Mouse (Mus musculus): ENCODE results near the gene Tstd3. TPM values are rescaled to one million over a fixed set of nuclear protein-coding genes. Genes with fewer than 3 reads are reported as not detected.

Tstd3 gene
- polyA plus RNA-seq, 1 experiment from 2014 or later, result 14.3 TPM

DNA sequence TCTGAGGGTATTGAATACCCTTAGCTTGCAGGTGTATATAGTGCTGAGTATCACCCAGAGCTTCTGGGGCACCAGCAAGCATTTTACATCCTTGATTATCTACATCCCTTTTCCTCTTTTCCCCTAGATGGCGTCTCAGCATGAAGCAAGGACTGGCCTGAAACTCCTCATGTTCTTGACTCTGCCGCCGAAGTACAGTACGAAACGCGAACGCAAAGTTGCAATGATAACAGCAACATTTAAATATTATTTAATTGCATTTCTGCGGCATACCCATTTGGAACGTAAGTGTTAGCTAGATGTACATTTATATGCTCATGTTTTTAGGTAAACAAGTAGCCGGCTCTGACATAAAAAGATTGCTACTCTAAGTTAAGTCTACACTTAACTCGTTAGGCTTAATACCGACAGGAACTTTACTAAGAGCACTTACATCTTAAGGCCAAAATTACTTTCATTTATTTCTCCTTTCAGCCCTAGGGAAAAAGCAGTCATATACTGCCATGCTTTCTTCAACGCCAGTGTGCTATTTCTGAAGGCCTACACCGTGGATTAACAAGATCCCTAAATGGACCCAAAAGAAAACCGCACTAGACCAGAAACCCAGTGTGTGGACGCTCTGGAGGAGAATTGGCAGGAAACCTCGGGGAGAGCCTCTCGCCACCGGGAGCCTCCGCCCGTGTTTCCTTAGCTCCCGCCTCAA is 39.9 kb downstream of the Tstd3 start:
- peak; percentile 61 for DNase-seq (ENCODE audit: low spot score)
- Histone ChIP-seq H3K9ac (ENCODE audit: low read length) (peak overlapping the region; percentile 81), H3K27me3 (replicated peaks; ENCODE audit: control insufficient read depth, insufficient read depth, low read length) (no peaks in the 10 kb centered on the region), H3K4me3 (ENCODE audit: low read depth, low read length) (peak overlapping the region; percentile 87), H3K27ac (ENCODE audit: low read depth) (peak overlapping the region; percentile 60), H3K36me3 (ENCODE audit: control insufficient read depth, insufficient read depth, low read length) (no peaks in the 10 kb centered on the region), H3K9me3 (ENCODE audit: control insufficient read depth, low read length) (no peaks in the 10 kb centered on the region), H3K4me2 (ENCODE audit: low read length) (peak overlapping the region; percentile 82), H3K4me1 (replicated peaks; ENCODE audit: control insufficient read depth, insufficient read depth, low read length) (peaks cover 6% of the 10 kb centered on the region)
- peak; percentile 40 for ATAC-seq (replicated peaks; ENCODE audit: low FRiP score, low TSS enrichment, low read depth)
- WGBS, result 1% methylated on average over 22 of the region's 22 CpGs

DNA sequence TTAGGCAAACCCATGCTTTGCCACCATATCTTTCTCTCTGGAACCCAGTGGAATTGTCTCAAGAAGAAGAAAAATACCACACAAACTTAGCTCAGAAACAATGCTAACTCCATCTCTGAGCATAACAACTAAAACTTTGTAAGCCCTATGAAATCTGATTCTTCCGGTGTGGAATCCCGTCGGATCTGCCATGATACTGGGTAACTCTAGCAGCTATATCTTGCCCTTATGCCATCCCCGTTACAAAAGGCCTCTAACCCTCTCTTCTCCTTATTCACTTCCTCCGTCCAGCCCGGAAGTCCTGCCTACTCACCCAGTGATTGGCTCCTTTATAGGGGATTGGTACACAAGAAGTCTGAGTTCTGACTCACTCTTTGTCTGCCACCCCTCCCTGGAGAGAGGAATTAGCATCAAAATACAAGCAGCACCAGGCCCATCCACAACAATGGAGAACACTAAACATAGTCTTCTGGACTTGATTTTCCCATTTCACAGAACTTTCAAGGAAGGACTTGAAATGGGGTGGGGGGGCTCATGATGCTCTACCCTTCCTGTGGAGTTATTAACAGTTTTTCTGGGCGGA is 44.2 kb downstream of the Tstd3 start:
- H3K9ac ChIP-seq (ENCODE audit: low read length), result no peak overlapping the region
- H3K9me3 ChIP-seq (ENCODE audit: control insufficient read depth, low read length), result no peaks in the 10 kb centered on the region
- H3K27me3 ChIP-seq (replicated peaks; ENCODE audit: control insufficient read depth, insufficient read depth, low read length), result no peaks in the 10 kb centered on the region
- WGBS, result 62% methylated on average over 7 of the region's 7 CpGs
- DNase-seq (ENCODE audit: low spot score) (no peak), ATAC-seq (replicated peaks; ENCODE audit: low FRiP score, low TSS enrichment, low read depth) (no peak)
- H3K27ac ChIP-seq (ENCODE audit: low read depth), result no peak overlapping the region
- no peaks in the 10 kb centered on the region for H3K36me3 ChIP-seq (ENCODE audit: control insufficient read depth, insufficient read depth, low read length)
- no peaks in the 10 kb centered on the region for H3K4me1 ChIP-seq (replicated peaks; ENCODE audit: control insufficient read depth, insufficient read depth, low read length)
- H3K4me3 ChIP-seq (ENCODE audit: low read depth, low read length), result no peak overlapping the region
- no peak overlapping the region for H3K4me2 ChIP-seq (ENCODE audit: low read length)

DNA sequence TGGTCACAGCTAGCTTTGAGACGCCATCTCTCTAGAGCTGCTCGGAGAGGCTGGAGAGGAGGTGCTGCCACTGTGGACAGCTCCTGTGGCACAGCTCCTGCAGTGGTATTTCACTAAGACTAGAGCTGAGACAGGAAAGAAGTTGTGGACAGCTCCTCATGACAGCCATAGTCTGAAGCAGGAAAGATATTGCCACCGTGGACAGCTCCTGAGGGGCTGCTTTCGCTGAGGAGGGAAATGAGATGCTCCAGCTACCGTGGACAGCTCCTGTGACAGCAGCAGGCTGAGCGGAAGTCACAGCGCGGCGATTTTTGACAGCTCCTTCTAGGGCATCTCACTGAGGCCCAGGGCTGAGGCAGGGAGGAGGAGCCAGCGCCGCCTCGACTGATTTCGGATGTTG is 54.9 kb downstream of the Tstd3 start:
- peak; percentile 91 for ATAC-seq (replicated peaks; ENCODE audit: low FRiP score, low TSS enrichment, low read depth)
- DNase-seq (ENCODE audit: low spot score), result peak; percentile 94
- no peaks in the 10 kb centered on the region for H3K4me1 ChIP-seq (replicated peaks; ENCODE audit: control insufficient read depth, insufficient read depth, low read length)
- H3K36me3 ChIP-seq (ENCODE audit: control insufficient read depth, insufficient read depth, low read length), result no peaks in the 10 kb centered on the region
- peak overlapping the region; percentile 25; the same call in 1 of the 2 replicates for H3K4me2 ChIP-seq (ENCODE audit: low read length)
- H3K27me3 ChIP-seq (replicated peaks; ENCODE audit: control insufficient read depth, insufficient read depth, low read length), result no peaks in the 10 kb centered on the region
- no peaks in the 10 kb centered on the region for H3K9me3 ChIP-seq (ENCODE audit: control insufficient read depth, low read length)
- WGBS, result 3% methylated on average over 13 of the region's 13 CpGs
- no peak overlapping the region for H3K9ac ChIP-seq (ENCODE audit: low read length)
- no peak overlapping the region for H3K27ac ChIP-seq (ENCODE audit: low read depth)
- H3K4me3 ChIP-seq (ENCODE audit: low read depth, low read length), result no peak overlapping the region

Other genes with a start within 250 kb of the Tstd3 start
- gene Prdm13, start 81.2 kb downstream of the Tstd3 start, polyA plus RNA-seq (2014; fragmentation: Nextera tagmentation; extraction: Ambion mirVana), result not detected in 2 replicates
- gene Ccnc, start 39.5 kb downstream of the Tstd3 start, polyA plus RNA-seq (2014; fragmentation: Nextera tagmentation; extraction: Ambion mirVana), result 36.9 and 40.6 TPM in 2 replicates
- 9.9 and 11.1 TPM in 2 replicates for gene Usp45, start 56 bp downstream of the Tstd3 start, polyA plus RNA-seq (2014; fragmentation: Nextera tagmentation; extraction: Ambion mirVana)
- gene Pnisr, start 80.4 kb upstream of the Tstd3 start, polyA plus RNA-seq (2014; fragmentation: Nextera tagmentation; extraction: Ambion mirVana), result 136 and 144 TPM in 2 replicates
- gene Coq3, start 112.5 kb upstream of the Tstd3 start, polyA plus RNA-seq (2014; fragmentation: Nextera tagmentation; extraction: Ambion mirVana), result 12.6 and 13.6 TPM in 2 replicates
- 9.2 TPM in 2 replicates for gene Faxc, start 164.1 kb upstream of the Tstd3 start, polyA plus RNA-seq (2014; fragmentation: Nextera tagmentation; extraction: Ambion mirVana)